Mouse (Mus musculus) forebrain, embryonic 16.5 days (tissue): ENCODE results near the gene Tdrkh. TPM values are rescaled to one million over a fixed set of nuclear protein-coding genes. Genes with fewer than 3 reads are reported as not detected.

Source experiments
- ATAC-seq: fragments of 200-750 bp; cut with Nextera tagmentation; 2 replicates; pipeline ENCODE4 v1.8.0; 2017; ENCODE audit warnings: mild to moderate bottlenecking, moderate library complexity
- H3K27ac ChIP-seq: fragments of 300-500 bp; sonication (generic); 2 replicates; pipeline ENCODE4 v1.5.1; 2014; ENCODE audit warnings: low read length, control low read depth
- H3K27me3 ChIP-seq: fragments of 300-500 bp; sonication (generic); replicated peaks from 2 replicates; pipeline ENCODE4 v1.6.1; 2014; ENCODE audit warnings: low read length; ENCODE audit not compliant: control insufficient read depth, insufficient read depth
- H3K36me3 ChIP-seq: fragments of 300-500 bp; sonication (generic); 2 replicates; pipeline ENCODE4 v1.6.1; 2014; ENCODE audit not compliant: control insufficient read depth, insufficient read depth
- H3K4me1 ChIP-seq: fragments of 300-500 bp; sonication (generic); replicated peaks from 2 replicates; pipeline ENCODE4 v1.6.1; 2014; ENCODE audit warnings: low read length; ENCODE audit not compliant: control insufficient read depth, insufficient read depth
- H3K4me2 ChIP-seq: fragments of 300-500 bp; sonication (generic); 2 replicates; pipeline ENCODE4 v1.6.1; 2014; ENCODE audit warnings: mild to moderate bottlenecking, low read length, control low read depth
- H3K4me3 ChIP-seq: fragments of 300-500 bp; sonication (generic); replicated peaks from 2 replicates; pipeline ENCODE4 v1.5.1; 2014; ENCODE audit warnings: mild to moderate bottlenecking, low read length, control low read depth
- H3K9ac ChIP-seq: fragments of 300-500 bp; sonication (generic); replicated peaks from 2 replicates; pipeline ENCODE4 v1.6.1; 2014; ENCODE audit warnings: low read depth, low read length, control low read depth
- H3K9me3 ChIP-seq: fragments of 300-500 bp; sonication (generic); 2 replicates; pipeline ENCODE4 v1.6.1; 2016; ENCODE audit warnings: low read length; ENCODE audit not compliant: control insufficient read depth
- whole genome bisulfite sequencing: fragments of 180-500 bp; shearing (Covaris S2); extraction: QIAGEN DNeasy Blood & Tissue Kit; methylation state at CpG from one replicate; pipeline ENCODE4 v1.1.7; 2014; 5-methylcytosine and 5-hydroxymethylcytosine counted together
- polyA plus RNA-seq: library from polyadenylated mRNA; unstranded; fragments of >200 nt; fragmentation: Nextera tagmentation; extraction: Ambion mirVana; gene quantifications from 2 replicates; pipeline ENCODE4 v1.2.1, GENCODE M21; 2015

Gene Tdrkh
- polyA plus RNA-seq, 1 experiment from 2014 or later: 67.0 TPM

- Histone ChIP-seq H3K4me2 (no peak overlapping the region), H3K36me3 (0 out of 2 replicates have a peak, but pooled peaks cover 2% of the 10 kb centered on the region), H3K4me1 (no peaks in the 10 kb centered on the region), H3K27ac (no peak overlapping the region), H3K9me3 (no peaks in the 10 kb centered on the region), H3K27me3 (no peaks in the 10 kb centered on the region; the same call in 1 of the 2 replicates), H3K4me3 (no peak overlapping the region), H3K9ac (no peak overlapping the region)
- WGBS: 83% methylated on average over 9 of the region's 9 CpGs
- no peak for ATAC-seq
Observed at GRCm38 (mm10) chr3:94436420-94436819, 23.3 kb downstream of the Tdrkh start.

- no peak overlapping the region for H3K27ac ChIP-seq
- no peak overlapping the region for H3K9ac ChIP-seq
- WGBS: 46% methylated on average over 3 of the region's 3 CpGs
- no peaks in the 10 kb centered on the region; the same call in 1 of the 2 replicates for H3K27me3 ChIP-seq
- H3K4me2 ChIP-seq: no peak overlapping the region
- peaks cover 5% of the 10 kb centered on the region for H3K4me1 ChIP-seq
- ATAC-seq: no peak
- peaks cover 9% of the 10 kb centered on the region for H3K36me3 ChIP-seq
- no peak overlapping the region for H3K4me3 ChIP-seq
- no peaks in the 10 kb centered on the region for H3K9me3 ChIP-seq
Observed at GRCm38 (mm10) chr3:94441182-94441581, 28.1 kb downstream of the Tdrkh start.

- peaks cover 24% of the 10 kb centered on the region for H3K36me3 ChIP-seq
- H3K27me3 ChIP-seq: no peaks in the 10 kb centered on the region; the same call in 1 of the 2 replicates
- H3K4me1 ChIP-seq: peaks cover 5% of the 10 kb centered on the region
- WGBS: under 1% methylated on average over 38 of the region's 39 CpGs
- peak within 1 kb of the TSS; percentile 95 for H3K4me2 ChIP-seq
- peak; percentile 98 for ATAC-seq
- peak within 1 kb of the TSS; percentile 37 for H3K27ac ChIP-seq
- H3K9ac ChIP-seq: peak within 1 kb of the TSS; percentile 95
- H3K4me3 ChIP-seq: peak within 1 kb of the TSS; percentile 94
- H3K9me3 ChIP-seq: no peaks in the 10 kb centered on the region
Observed at GRCm38 (mm10) chr3:94442951-94443596, 30.0 kb downstream of the Tdrkh start, which contains the start of gene Mrpl9. Gene Mrpl9, plus strand, starts transcription at chr3:94443318.

GRCm38 (mm10) chr3:94443597-94443964, 30.5 kb downstream of the Tdrkh start, which contains the start of gene Oaz3:
Gene Oaz3, minus strand, starts transcription at chr3:94443915.
- Histone ChIP-seq H3K4me2 (peak within 1 kb of the TSS; percentile 95), H3K4me1 (peaks cover 5% of the 10 kb centered on the region), H3K27me3 (no peaks in the 10 kb centered on the region; the same call in 1 of the 2 replicates), H3K9ac (peak within 1 kb of the TSS; percentile 95), H3K27ac (peak within 1 kb of the TSS; percentile 37), H3K9me3 (no peaks in the 10 kb centered on the region), H3K4me3 (peak within 1 kb of the TSS; percentile 94), H3K36me3 (peaks cover 27% of the 10 kb centered on the region)
- peak; percentile 47 for ATAC-seq
- WGBS: 0% methylated on average over 24 of the region's 24 CpGs

- H3K36me3 ChIP-seq: peaks cover 30% of the 10 kb centered on the region
- WGBS: 92% methylated on average over 2 of the region's 2 CpGs
- ATAC-seq: no peak
Observed at GRCm38 (mm10) chr3:94449377-94449776, 36.3 kb downstream of the Tdrkh start.

GRCm38 (mm10) chr3:94456529-94457000, 43.5 kb downstream of the Tdrkh start:
- Histone ChIP-seq H3K27me3 (no peaks in the 10 kb centered on the region), H3K9ac (peak overlapping the region; percentile 49; the same call in 1 of the 2 replicates), H3K4me3 (peak overlapping the region; percentile 47), H3K27ac (peak overlapping the region; percentile 30; the same call in 1 of the 2 replicates), H3K36me3 (no peaks in the 10 kb centered on the region), H3K4me1 (peaks cover 4% of the 10 kb centered on the region; the same call in 1 of the 2 replicates), H3K9me3 (no peaks in the 10 kb centered on the region), H3K4me2 (peak overlapping the region; percentile 54)
- ATAC-seq: peak; percentile 92
- under 1% methylated on average over 12 of the region's 12 CpGs for WGBS

More at GRCm38 (mm10) chr3:94449377-94449776, 36.3 kb downstream of the Tdrkh start:
- no peak overlapping the region for H3K27ac ChIP-seq
- peaks cover 1% of the 10 kb centered on the region for H3K4me1 ChIP-seq
- no peak overlapping the region for H3K9ac ChIP-seq
- no peak overlapping the region for H3K4me2 ChIP-seq
- H3K4me3 ChIP-seq: no peak overlapping the region
- H3K9me3 ChIP-seq: no peaks in the 10 kb centered on the region
- no peaks in the 10 kb centered on the region for H3K27me3 ChIP-seq

- Histone ChIP-seq H3K4me3 (no peak overlapping the region), H3K4me1 (peaks cover 4% of the 10 kb centered on the region; the same call in 1 of the 2 replicates), H3K9ac (no peak overlapping the region), H3K9me3 (no peaks in the 10 kb centered on the region), H3K27me3 (no peaks in the 10 kb centered on the region), H3K27ac (peak overlapping the region; percentile 35; the same call in 1 of the 2 replicates), H3K36me3 (no peaks in the 10 kb centered on the region), H3K4me2 (no peak overlapping the region)
- WGBS: 82% methylated on average over 3 of the region's 3 CpGs
- ATAC-seq: no peak
Observed at GRCm38 (mm10) chr3:94457055-94457454, 44.0 kb downstream of the Tdrkh start.

GRCm38 (mm10) chr3:94459834-94460233, 46.8 kb downstream of the Tdrkh start:
- Histone ChIP-seq H3K27ac (no peak overlapping the region), H3K4me3 (no peak overlapping the region), H3K4me1 (peaks cover 18% of the 10 kb centered on the region), H3K4me2 (no peak overlapping the region), H3K27me3 (no peaks in the 10 kb centered on the region), H3K36me3 (no peaks in the 10 kb centered on the region), H3K9me3 (no peaks in the 10 kb centered on the region), H3K9ac (no peak overlapping the region)
- 95% methylated on average over 2 of the region's 2 CpGs for WGBS
- ATAC-seq: no peak

GRCm38 (mm10) chr3:94463926-94464578, 51.0 kb downstream of the Tdrkh start:
- H3K27ac ChIP-seq: peak overlapping the region; percentile 95
- ATAC-seq: peak; percentile 70
- WGBS: 20% methylated on average over 11 of the region's 11 CpGs
- H3K27me3 ChIP-seq: no peaks in the 10 kb centered on the region
- no peak overlapping the region for H3K4me2 ChIP-seq
- peaks cover 28% of the 10 kb centered on the region for H3K4me1 ChIP-seq
- H3K4me3 ChIP-seq: no peak overlapping the region
- H3K9me3 ChIP-seq: no peaks in the 10 kb centered on the region
- no peaks in the 10 kb centered on the region for H3K36me3 ChIP-seq
- H3K9ac ChIP-seq: 0 out of 2 replicates have a peak overlapping the region, but pooled peaks have one; percentile 23
